Mouse (Mus musculus) spleen, adult 18-20 months (tissue): ENCODE measurements around the gene Ufsp1.
"Not testable (repeated sequence)": the region's sequence is repeated elsewhere in the genome, so short reads cannot be mapped to it uniquely, and the experiment has no call there.

Experiments
- DNase-seq, 2 experiments: peaks; one replicate each; pipeline ENCODE4 v3.0.0; 2022; ENCODE audit warnings: mixed read lengths in 2 of 2

The Ufsp1 gene

DNA sequence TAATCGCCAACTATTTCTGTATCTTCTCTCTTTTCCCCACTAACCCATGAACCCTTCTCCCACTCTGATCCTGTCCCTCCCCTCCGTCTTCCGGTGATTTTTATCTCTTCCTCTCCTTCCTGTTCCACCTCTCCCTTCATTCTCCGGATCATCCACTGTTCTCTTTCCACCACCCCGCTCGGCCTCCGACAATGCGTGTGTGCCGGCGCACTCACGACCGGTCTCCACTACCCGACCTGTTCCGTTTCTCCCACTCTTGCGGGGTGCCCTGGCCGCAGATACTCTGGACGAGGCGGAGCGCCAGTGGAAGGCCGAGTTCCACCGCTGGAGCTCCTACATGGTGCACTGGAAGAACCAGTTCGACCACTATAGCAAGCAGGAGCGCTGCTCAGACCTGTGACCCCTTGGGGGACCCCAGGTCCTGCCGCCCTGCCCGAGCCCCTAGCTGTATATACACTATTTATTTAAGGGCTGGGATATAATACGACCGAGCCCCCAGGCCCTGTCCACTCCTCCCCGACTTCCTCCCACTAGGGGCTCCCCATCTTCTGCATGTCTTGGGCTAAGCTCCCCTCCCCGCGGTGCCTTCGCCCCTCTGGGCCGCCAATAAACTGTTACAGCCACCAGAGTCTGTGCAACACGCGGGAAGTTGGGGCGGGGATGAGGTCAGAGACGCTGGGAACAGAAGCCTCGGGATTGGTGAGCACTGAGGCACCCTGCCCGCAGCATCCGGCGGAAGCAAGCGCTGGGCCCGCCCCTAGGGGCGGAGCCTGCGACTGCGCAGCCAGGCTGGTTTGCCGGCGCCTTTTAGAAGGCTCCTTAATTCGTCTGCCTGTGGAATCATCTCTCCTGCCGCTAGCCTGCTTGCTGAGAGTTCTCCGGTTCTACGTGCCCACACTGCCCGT lies at the start of gene Ufsp1:
Gene Ufsp1 (plus strand): TSS at position 791 of the 905 bp plus-strand sequence.
- peak; percentile 89 to 91 for DNase-seq

DNA sequence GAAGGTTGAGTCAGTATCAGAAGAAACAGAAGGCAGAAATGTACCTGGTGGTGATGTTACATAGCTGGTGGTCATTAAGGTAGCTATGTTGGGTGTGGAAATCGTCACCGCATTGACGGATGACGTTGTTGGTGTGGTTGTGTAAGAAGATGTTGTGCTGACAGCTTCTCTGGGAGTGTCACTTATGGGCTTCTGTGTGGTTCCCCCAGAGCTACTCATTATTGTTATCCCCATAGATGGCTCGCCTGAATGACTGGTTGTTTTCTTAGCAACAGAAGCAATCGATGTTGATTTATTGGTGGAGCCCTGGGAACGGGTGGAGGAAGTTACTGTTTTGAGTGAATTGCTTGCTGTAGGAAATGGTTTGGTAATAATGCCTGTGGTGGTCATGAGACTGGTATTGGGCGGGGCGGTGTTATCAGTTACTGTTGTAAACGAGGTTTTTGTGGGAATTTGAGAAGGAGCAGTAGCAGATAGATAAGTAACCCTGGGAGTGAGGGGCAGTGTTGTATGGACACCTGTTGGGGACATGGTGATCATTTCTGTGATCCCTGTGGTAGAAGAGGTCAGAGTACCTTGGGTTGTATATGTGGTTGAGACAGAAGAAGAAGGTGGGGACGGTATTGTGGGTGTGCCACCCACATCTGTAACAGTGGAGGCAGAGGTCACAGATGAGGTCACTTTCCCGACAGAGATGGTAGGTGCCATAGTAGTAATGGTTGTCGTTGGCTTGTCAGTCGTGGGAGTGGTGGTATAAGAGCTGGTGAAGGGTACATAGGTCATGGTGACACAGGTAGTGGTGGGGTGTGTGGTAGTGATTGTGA lies 30.3 kb upstream of the Ufsp1 start:
- DNase-seq, result no peak

- no peak for DNase-seq
Measured at GRCm38 (mm10) chr5:137264787-137265186, 29.6 kb upstream of the Ufsp1 start.

GRCm38 (mm10) chr5:137268131-137268910 lies 26.1 kb upstream of the Ufsp1 start:
- DNase-seq, result peak in 1 of 2 experiments; percentile 42

GRCm38 (mm10) chr5:137277360-137278342 lies 16.8 kb upstream of the Ufsp1 start:
- DNase-seq, result no peak

GRCm38 (mm10) chr5:137284411-137284810 lies 10.0 kb upstream of the Ufsp1 start:
- DNase-seq, result not testable (repeated sequence)

DNA sequence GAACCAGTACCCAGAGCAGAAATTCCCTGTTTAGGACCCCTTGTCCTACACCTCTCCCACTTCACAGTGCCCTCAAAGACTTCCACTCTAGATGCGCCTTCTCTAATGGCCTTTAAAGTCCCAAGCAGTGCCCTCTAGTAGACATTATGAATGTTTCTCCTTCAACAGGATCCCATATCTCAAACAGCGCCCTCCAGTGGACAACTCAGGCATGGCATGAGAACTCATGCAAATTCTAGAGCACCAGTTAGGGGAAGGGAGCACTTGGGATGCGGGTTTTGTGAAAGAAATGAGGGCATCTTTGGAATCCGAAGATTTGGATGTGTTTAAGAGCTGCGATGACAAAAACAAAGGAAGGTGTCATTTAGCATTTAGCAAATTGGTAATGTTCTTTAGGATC lies 9.4 kb upstream of the Ufsp1 start:
- DNase-seq, result peak in 1 of 2 experiments; percentile 47

GRCm38 (mm10) chr5:137285986-137286385 lies 8.4 kb upstream of the Ufsp1 start:
- no peak for DNase-seq

GRCm38 (mm10) chr5:137286655-137287031 lies 7.8 kb upstream of the Ufsp1 start:
- peak; percentile 73 to 91 for DNase-seq

DNA sequence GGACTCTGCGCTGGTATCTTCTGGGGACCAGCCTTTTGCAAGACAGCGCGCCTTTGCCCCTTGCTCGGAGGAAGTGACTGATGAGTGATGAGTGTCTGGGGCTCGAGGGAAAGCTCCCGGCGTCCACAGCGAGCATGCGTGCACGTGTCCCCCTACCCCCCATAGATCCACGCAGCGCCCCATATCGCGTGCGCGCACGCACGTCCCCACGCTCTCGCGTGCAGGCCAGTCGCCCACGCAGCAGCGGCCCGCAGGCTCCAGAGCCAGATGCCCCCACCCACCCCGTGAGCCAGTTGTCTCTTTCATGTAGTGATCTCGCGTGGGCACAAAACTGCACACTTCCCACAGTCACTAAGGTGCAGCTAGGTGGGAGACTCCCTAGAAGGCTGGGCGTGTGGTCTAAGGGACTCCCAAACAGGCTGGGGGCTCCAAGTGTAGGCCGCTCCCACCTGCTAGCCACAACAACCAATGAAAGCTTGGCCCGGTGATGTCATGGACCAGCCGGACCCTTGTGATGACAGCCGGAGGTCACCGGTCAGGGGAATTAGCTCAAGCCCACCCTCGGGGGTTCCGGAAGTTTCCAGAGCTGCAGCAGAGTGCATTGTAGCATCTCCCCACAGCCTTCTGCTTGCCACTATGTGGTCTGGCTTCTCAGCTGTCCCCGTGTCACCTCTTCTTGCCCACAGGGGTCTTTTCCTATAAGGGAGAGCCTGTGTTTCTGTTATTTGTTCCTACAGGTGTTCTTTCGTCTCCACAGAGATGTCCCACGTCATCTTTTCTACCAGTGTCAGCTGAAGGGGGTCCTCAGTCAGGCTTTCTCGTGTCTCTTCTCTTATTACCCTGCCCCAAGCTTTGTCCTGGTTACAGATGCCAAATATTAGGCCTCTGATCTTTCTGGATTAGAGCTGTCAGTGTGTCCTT lies 7.1 kb upstream of the Ufsp1 start, which contains the start of gene Ache:
Gene Ache (plus strand): TSS at position 488 of the 921 bp plus-strand sequence.
- DNase-seq, result no peak

- DNase-seq, result no peak
Measured at GRCm38 (mm10) chr5:137287953-137288743, 6.3 kb upstream of the Ufsp1 start.

DNA sequence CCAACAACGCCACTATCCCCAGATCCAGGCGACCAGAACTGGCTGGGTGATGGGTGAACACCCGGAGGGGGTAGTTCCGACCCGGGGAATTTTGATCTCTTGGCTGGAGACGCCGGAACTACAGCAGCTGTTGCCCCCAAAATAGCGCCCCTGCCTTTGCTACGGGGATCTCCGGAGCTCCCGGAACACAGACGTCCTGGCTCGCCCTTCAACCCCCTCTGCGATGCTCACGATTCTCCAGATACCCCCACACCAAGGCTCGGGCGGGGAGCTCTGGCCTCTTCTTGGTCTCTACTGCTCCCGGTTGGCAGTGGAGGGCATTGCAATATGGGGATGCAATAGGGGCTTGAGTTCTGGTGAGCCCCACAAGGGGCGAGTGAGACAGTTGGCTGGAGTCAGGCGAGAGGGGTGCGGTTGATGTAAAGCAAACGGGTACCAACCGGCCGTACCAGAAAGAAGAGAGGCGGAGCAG lies 5.4 kb upstream of the Ufsp1 start:
- DNase-seq, result peak in 1 of 2 experiments; percentile 43

- DNase-seq, result no peak
Measured at GRCm38 (mm10) chr5:137289591-137290365, 4.7 kb upstream of the Ufsp1 start.

DNA sequence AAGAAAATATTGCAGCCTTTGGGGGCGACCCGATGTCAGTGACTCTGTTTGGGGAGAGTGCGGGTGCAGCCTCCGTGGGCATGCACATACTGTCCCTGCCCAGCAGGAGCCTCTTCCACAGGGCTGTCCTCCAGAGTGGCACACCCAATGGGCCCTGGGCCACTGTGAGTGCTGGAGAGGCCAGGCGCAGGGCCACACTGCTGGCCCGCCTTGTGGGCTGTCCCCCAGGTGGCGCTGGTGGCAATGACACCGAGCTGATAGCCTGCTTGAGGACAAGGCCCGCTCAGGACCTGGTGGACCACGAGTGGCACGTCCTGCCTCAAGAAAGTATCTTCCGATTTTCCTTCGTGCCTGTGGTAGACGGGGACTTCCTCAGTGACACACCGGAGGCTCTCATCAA lies 3.8 kb upstream of the Ufsp1 start:
- DNase-seq, result peak; percentile 54 to 72

GRCm38 (mm10) chr5:137291381-137291926 lies 3.0 kb upstream of the Ufsp1 start:
- no peak for DNase-seq

GRCm38 (mm10) chr5:137293282-137293681 lies 1.1 kb upstream of the Ufsp1 start:
- peak; percentile 70 to 78 for DNase-seq

DNA sequence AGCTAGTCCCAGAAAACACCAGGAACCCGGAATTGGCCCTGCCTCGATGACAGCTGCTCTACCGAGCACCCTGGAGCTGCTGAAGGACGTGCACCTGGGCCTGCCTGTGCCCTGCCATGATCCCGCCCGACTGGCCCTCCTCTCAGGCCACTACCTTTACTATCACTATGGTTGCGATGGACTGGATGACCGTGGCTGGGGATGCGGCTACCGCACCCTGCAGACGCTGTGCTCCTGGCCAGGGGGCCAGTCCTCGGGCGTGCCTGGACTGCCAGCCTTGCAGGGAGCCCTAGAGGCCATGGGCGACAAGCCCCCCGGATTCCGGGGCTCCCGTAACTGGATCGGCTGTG lies 290 bp downstream of the Ufsp1 start:
- DNase-seq, result no peak

GRCm38 (mm10) chr5:137295296-137295695 lies 867 bp downstream of the Ufsp1 start:
- DNase-seq, result no peak
